Mouse (Mus musculus) layer of hippocampus, postnatal 10 days (tissue): ENCODE data around the gene Lpp. TPM values are rescaled to one million over a fixed set of nuclear protein-coding genes. Genes with fewer than 3 reads are reported as not detected.
A peak's percentile ranks its signal among the peaks of the same experiment; 100 is the strongest.

Source experiments
- DNase-seq, 2 experiments: peaks; one replicate each; pipeline ENCODE4 v3.0.0; 2021; ENCODE audit warnings: low spot score in 2 of 2
- total RNA-seq, 2 experiments: library from RNA; stranded (reverse); gene quantifications; 2 replicates each; pipeline ENCODE4 v1.2.3; 2021

Gene Lpp
- total RNA-seq, 2 experiments from 2014 or later: 10.9 to 11.2 TPM

DNA sequence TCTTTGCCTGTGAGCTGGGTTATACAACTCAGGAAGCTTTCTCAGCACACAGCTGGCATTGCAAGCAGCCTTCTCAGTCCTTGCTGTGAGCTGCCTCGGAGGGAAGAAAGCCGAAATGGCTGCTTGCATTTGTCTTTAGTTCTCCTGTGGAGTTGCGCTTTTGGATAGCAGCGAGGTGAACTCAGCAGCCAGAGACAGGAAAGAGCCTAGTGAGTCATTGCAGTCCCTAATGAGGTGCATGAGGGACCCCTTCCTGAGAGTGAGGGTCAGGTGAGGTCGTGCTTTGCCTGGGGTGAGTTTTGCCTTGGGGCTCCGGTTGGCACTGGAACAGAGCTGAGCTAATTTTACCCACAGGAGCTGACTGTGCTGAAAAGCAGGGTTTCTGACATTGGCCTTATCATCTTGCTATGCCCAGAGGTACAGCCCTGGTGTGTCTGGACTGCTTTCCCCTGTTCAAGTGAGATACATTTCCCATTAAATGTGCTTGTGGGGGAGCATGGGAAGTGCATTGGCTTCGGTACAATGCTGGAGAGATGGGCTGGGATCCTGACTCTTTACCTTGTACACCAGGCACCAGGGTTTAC lies 41.3 kb downstream of the Lpp start:
- DNase-seq: peak in 1 of 2 experiments; percentile 41

DNA sequence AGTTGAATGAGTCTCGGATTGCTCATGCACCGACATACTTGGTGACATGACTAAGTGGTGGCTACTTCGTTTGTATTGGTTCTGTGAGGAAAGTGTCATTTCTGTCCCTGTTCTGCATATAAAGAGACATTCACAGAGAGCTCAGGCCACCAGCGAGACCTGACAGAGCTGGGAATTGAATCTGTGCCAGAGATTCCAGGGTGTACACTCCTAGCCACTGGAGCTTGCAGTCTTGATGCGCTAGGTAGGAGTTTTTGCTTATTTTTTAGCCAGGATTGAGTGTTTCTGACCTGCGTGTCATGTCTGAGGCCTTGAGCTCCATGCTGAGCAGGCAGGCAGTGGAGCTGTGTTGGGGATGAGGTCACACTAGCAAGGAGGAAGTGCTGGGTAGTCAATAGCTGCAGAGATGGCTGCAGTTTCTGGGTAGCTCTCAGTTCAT lies 41.8 kb downstream of the Lpp start:
- no peak for DNase-seq

DNA sequence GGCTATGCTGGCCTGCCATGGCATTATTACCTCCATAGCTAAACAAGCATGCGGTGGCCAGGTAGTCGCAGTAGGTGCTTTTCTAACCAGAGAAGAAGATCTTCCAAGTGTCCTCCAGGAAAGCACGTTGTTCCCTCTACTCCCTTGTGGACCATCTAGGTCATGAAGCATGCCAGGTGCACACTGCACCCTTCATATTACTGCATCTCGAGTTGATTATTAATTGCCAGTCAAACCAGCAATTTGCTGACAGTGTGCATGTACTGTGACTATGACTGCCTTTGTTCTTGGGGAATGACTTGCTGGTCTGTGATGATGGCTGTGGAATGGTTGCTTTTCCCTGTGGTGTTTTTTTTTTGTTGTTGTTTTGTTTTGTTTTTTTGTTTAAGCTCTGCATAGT lies 45.1 kb downstream of the Lpp start:
- no peak for DNase-seq

DNA sequence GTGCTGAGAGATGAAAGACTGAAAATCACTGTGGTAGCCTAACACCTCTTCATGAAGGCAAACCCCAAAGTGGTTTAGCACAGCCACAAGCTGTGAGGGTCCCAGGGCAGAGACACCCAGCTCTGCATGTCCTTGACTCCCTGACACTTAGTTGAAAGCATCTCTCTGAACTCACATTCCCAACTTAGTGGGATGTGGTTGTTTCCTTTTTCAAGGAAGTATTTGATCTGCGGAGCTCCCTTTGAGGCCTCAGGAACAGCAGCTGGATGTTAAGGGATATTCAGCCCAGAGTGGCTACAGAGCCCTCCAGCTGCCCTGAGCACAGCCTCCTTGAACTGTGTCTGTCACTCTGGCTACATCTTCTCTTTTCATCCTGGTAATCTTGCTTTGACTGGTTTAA lies 48.0 kb downstream of the Lpp start:
- no peak for DNase-seq

DNA sequence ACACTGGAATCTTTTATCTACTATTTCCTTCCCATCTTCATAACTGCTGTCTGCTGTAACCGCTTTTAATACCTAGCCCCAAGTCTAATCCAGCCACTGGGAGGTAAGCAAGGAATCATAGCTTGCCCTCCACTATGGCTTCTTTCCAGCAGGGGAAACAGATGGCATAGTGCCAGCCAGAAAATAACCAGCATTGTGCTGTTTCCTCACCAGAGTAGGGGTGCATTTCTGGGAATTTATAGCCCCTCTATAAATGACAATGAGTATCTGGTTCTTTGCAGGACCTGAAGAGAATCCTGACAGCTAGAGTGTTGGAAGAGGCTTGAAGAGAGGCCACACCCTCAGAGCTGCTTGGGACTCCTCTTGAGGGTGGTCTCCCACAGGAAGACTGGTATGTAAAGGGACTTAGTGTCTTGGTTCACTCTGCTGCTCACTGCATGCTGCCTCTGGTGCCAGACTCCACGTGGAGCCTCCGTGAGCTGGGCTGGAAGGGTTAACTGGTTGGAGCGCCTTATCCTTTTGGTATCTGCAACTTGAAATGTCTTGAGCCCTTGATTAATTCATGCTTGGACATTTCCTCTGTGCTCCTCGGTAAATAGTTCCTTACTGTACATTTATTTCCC lies 49.3 kb downstream of the Lpp start:
- no peak for DNase-seq

DNA sequence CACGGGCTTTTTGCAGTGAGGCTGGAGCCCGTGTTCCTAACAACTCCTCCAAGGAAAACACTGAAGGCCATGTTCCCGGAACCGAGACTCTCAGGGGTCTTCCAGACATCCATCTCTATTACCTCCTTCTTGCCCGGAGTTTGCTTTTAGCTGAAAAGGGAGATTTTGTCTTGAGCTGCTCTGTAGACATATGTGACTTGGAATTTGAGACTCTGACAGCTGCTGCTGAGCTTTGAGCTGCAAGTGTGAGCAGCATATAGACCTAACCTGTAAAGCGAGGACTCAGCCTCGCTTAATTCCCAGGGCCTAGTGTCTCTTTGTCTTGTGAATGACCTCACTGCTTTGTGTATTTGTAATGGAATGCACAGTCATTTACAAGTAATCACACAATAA lies 49.8 kb downstream of the Lpp start:
- no peak for DNase-seq

DNA sequence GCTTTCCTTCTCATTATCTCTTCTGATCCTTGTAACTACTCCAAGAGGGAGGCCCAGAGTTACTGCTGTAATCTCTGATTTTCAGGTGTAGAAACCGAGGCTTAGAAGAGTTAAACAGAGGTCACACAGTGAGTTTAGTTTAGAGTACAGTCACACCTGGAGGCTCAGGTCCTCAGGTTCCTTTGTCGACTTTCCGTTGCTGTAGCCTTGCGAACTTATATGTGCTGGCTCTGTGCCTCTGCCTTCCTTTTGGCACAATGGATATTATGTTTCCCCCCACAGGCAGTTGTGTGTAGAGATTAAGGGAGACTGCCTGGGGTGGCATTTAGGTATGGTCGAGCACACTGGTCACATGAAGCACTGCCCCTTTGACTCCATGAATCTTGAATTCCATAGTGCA lies 50.2 kb downstream of the Lpp start:
- DNase-seq: no peak

DNA sequence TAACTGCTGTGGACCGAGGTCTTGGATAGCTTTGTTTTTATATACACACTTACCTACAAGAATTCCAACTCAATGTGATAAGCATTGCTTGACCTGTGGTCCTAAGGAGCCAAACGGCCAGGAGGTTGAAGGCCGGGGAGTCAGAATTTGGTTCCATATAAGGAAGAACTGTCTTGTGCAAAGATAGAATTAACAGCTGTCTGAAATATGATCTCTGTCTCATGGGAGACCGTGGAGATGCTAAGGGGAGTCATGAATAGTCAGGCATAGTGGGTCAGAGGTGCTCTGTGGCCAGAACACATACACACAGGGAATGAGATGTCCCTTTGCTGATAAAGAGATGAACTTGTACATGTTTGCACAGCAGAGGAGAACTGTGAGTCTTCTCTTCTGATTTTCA lies 51.5 kb downstream of the Lpp start:
- no peak for DNase-seq

DNA sequence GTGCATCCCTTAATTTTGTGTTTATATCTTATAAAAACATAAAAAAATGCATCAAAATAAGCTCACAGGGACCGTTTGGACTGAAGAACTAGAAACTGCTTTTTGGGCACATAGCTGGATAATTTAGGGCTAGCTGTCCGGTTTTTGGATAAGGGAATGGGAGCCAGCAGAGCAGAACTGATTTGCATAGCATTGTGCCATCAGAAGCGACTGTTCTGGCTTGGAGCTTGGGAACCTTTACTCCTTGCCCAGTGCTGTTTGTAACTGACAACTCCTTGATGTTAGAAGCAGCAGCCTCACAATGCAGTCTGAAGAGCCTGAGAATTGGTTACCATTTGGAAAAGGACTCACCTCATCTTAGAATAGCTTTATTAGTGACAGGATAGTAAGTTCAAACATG lies 52.2 kb downstream of the Lpp start:
- DNase-seq: no peak

DNA sequence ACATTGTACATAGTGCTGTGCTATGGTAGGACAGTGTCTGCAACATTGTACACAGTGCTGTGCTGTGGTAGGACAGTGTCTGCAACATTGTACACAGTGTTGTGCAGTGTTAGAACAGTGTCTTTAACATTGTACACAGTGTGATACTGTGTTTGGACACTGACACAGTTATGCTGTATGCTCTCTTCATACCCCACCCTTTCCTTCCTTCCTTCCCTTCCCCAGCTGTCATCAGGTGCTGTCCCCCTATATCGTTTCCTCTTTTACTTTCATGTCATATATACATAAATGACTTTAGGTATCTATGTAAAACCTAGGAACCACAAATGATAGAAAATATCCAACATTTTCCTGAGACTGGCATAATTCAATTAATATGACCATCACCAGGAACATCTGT lies 53.1 kb downstream of the Lpp start:
- no peak for DNase-seq

DNA sequence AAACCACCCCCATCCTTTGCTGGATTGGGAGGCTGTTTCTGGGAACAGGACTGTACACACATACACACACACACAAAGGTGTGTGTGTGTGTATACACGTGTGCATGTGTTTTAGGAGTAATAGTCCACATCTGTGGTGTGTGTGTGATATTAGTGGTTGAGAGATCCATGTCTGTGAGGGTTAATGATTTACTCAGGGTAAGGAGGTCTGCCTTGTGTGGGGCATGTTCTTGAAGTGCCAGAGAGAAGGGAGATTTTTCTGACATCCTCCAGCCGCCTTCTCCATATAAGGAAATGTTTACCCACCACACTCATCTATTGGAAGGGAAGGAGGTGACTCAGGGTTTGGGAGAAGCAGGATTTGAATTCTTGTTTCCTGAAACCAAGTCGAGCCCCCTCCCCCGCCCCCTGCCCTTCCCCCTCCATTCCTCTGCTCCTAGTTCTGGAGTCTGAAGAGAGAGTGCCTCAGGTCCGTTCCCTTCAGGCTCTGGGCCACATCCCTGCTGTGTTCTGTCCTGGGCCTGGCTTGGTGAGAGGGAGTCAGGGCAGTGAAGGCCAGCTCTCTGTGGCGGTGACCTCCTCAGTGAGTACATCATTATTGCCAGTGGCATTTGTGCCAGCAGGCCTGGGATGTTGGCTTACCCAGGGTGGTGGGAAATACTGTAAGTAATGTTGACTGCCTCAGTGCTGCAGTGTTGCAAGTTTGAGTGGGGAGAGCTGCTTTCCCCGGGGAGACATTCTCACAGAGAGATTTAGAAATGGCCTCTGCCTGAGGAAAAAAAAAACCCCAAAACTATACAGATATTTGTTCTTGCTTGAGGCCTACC lies 54.6 kb downstream of the Lpp start:
- DNase-seq: no peak

DNA sequence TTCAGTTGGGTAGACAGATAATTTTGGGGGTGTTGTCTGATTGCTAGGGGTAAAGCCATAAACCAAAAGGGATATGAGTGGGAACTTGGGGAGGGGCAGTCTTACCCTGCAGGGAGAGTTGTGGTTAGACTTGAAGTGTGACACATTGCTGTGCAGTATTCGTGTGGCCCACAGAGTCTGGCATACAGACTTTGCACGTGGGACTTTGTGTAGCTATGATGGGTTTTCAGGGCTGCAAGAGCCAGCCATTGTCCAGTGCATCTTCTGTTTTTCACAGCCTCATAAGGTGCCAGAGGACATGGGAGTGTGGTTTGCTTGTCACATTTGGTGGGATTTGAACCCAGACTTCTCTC lies 55.2 kb downstream of the Lpp start:
- no peak for DNase-seq

DNA sequence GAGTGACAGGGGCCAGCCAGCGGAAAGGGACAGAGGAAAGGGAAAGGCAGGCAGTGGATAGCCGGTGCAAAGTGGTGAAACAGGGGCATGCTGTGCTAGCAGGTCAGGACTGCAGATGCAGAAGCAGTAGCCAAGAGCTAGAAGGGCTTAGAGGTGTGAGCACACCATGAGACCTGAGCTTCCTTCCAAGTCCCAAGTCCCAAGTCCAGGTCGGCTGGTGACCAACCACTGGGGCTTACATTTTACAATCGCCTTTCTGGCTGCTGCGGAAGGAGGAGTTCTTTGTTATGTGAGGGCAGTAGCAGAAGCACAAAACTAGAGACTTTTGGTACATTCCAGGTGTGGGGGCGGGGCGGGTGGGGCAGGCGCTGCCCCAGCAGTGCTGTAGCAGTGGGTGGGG lies 56.5 kb downstream of the Lpp start:
- DNase-seq: no peak

DNA sequence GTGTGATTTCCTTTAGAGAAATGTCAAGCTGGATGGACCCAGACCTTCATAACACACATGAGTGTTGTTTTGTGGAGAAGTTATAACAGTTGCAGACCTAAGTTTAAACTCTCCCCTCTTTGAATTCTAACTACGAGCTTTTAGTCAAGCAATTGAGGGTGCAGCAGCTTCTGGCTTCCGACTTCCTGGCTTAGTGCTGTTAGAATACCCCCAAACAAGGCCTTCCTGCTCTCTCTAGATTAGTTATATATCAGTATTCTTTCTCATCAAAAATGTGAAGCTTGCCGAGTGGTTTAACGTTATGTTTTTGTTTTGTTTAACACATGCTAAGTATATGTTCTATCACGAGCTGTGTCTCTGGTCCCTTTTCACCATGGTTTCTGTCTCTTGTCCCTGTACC lies 56.9 kb downstream of the Lpp start:
- no peak for DNase-seq

DNA sequence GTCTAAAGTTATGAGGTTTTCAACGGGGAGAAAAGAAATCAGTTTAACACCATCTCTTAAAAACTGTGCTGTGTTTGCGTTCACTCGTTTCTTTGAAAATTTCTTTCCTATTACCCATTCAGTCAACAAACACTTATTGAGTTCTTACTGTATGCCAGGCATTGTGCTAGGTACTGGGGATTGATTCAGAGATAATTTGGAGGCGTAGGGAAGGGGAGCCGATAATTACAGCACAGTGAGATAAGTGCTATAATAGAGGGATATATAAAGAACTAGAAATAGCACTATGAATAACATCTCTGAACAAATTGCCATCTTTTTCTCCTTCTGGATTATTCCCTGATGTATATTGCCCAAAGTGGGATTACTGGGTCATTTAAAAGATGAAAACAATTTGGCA lies 57.8 kb downstream of the Lpp start:
- DNase-seq: no peak

DNA sequence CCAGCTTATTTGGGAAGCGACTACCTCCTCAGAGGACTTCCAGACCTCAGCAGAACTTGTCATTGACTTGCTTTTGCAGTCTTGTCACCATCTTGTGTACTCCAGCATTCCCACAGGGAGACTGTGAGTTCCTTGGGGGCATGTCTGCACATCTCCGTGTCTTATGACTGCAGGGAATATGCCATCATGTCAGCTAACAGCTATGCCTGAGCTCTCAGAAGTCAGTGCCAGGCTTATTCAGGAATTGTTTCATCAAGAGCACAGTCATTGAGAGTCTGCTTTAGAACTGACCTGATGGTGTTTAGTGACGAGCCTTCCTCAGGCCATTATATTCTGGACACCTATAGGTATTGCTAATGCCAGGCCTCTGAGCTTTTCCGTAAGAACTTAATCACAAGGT lies 60.2 kb downstream of the Lpp start:
- DNase-seq: no peak

DNA sequence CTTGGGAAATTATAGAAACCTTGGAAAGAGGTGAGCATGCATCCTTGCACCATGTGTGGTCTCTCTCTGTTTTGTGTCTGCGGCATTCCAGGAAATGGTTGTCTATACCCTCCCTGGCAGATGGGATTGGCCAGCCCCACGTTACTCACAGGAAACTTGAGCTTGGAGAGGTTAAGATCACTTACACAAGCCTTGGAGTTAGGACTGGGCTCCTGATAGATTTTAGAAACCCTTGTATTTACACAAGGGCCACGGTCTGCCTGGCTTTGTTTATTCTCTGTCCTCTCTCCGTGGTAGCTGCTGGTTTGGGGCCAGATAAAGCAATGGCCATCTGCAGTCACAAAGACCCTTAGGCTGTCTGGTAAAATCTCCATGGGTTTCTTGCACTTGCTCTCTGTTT lies 61.2 kb downstream of the Lpp start:
- no peak for DNase-seq

DNA sequence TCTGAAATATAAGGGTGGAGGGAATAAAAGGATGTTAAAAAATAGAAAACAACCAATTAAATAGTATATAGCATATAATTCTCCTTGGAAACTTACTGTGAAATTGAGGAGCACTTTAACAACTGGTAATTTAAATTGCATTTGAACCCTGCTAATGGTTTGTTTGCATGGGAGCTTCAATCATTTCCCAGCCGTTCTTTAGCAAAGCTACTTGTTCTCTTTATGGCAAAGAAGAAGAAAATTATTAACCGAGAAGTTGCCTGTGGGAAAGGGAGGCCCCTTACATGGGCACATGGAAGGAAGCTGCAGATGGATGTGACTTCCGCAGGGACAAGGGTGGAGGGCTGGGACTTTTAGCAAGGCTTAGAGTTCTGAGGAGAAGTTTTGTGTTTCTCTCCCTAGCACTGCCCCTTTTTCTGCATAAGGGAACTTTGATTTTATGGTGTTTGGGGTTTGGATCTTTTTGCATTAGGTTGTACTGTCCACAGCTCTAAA lies 62.1 kb downstream of the Lpp start:
- no peak for DNase-seq

DNA sequence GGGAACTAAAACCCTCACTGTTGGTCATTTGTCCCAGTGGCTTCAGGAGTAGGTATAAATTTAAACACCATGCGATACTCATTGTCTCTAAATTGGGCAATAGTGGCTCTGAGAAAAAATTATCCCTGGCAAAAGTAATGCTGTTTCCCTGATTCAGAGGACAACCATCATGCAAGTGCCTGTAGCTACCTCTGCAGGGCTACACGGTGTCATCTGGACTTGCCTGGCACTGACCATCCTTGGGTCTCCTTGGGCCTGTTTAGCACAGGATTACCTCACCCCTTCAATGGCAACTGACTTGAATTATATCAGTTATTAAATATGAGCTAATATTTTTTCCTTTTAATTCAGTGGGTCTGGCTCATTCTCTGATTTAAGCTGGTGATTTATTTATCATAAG lies 70.5 kb downstream of the Lpp start:
- DNase-seq: no peak

DNA sequence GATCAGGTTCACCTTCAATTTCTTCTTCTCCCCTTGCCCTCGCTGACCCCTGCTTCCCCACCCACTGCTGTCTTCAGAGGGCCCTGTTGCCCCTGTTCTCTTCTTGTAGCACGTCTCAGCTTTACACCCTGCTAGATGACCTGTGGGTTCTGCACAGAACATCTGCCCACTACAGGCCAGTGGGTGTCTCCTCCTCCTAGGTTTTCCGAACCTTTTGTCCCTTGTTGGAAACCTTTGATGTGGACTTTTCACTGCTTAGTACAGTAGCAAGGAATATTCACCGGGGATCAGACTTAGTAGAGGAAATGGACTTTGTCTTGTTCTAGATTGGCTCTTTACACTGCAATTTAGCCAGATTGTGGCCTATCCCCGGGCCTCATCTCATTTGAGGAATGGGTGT lies 71.1 kb downstream of the Lpp start:
- no peak for DNase-seq

DNA sequence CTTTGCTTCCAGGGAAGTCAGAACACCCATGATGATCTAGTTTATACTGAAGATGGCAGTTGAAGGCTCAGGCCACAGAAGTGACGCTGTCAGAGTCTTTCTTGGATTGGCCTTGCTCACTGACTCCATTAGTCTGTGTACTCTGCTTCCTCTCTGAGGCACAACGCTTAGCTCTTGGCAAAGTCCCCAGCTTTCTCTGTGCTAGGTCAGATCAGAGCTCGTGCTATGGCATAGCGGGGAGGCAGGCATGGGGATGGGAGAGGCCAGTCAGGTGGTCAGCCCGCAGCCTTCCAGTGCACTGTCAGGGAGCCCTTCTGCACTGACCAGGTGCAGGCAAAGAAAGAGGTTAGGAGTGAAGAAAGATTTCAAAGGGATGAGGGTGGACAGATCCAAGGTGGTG lies 72.3 kb downstream of the Lpp start:
- no peak for DNase-seq

DNA sequence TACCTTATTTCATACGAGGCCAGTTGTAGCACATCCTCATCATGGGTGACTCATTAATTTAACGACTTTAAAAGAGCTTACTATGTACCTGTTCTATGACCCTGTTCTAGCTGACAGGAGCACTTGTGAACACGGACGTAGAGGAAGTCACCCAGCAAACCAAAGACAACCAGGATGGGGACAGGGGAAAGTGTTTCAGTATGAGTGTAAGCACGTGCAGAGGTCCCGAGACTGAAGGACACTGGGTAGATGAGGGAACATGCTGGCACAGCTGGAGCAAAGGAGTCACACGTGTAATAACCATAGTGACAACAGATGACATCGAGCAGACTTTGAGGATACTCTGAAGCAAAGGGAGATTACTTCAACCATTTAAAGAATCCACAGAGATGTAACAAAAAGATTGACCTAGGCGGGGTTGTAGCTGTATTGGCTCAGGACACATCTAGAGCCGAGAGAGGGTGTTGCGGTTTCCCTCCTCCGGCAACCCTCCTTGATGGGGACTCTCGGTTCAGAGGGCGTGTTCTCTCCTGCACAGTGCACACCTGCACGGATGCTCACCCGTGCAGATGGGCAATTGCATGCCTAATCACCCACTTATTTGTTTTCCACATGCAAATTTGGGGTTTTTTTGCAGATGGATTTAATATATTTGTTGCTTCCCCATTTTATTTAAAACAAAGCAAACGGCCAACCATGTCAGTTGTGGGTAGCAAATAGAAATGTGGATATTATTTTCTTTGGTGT lies 74.4 kb downstream of the Lpp start:
- no peak for DNase-seq
